Mouse (Mus musculus): ENCODE results near the gene Mtus2.
"Not testable (repeated sequence)": the region's sequence is repeated elsewhere in the genome, so short reads cannot be mapped to it uniquely, and the experiment has no call there.

Mtus2 gene

GRCm38 (mm10) chr5:148283177-148283576 is 326.1 kb downstream of the Mtus2 start:
- DNase-seq (ENCODE audit: low spot score), result no peak

DNA sequence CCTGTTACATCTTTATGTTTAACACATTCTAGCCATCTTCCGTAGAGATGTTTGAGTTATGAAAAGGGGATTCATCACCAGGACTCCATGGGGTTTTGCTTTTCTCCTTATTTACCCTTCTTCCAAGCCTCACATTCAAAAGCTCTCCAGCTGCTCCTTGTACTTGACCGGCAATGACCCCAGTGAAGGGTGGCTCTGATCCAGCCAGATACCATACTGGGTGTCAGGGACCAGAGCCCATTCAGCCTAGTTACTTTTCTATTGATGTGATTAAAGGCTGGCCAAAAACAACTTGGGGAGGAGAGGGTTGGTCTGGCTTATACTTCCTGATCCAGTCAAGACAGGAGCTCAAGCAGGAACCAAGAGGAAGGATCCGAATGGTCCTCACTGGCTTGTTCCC is 326.5 kb downstream of the Mtus2 start:
- no peak for DNase-seq (ENCODE audit: low spot score)

DNA sequence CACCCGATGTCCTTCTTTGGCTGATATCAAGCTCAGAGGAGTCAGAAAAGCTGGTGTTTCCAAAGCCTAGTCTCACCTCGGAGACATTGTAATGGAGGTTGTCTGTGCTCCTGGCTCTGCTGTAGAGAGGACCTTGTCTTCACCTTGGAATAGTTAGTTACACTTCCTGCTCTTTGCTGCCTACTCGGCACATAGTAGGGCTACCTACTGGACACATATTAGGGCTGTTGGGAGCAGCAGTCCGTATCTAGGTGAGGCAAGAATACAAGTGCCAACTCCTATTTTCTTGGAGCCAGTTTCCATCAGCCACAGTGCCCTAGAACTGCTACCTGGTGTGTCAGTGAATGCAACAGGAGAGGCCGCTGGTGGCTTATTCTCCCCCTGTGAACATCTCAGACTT is 330.4 kb downstream of the Mtus2 start:
- no peak for DNase-seq (ENCODE audit: low spot score)

- no peak for DNase-seq (ENCODE audit: low spot score)
Measured at GRCm38 (mm10) chr5:148288804-148289203, 331.7 kb downstream of the Mtus2 start.

DNA sequence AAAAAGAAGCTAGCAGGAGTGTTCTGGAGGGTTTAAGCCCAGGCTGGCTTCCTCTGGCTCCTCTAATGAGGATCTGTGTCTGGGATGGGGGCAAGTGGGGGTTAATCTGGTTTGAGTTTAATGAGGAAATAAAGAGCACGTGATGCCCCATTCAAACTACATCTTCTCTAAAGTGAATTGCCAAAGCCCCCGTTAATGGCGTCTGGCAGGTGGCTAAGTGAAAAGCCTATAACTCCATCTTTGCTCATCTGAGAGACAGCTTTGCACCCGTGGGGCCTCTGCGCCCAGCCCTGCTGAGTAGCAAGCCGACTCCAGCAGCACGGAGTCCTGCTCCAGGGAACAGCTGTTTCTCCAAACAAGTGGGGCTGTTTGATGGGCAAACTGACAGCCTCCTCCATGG is 332.8 kb downstream of the Mtus2 start:
- DNase-seq (ENCODE audit: low spot score), result no peak

DNA sequence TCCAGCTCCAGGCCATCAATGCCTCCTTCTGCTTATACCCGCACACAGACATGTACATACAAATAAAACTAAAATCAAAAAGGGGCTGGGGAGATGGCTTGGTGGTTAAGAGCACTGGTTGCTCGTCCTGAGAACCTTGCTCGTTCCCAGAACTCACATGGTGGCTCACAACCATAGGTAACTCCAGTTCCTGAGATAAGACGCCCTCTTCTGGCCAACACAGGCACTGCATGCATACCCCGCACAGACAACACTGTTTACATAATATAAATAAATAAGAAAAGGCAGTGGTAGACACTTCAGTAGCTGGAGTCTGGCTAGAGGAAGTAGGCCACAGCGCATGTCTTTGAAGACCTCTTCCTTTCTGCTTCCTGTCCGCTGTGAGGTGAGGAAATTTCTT is 335.7 kb downstream of the Mtus2 start:
- no peak for DNase-seq (ENCODE audit: low spot score)

GRCm38 (mm10) chr5:148293346-148293745 is 336.2 kb downstream of the Mtus2 start:
- DNase-seq (ENCODE audit: low spot score), result no peak

GRCm38 (mm10) chr5:148302968-148303367 is 345.8 kb downstream of the Mtus2 start:
- no peak for DNase-seq (ENCODE audit: low spot score)

GRCm38 (mm10) chr5:148304112-148304511 is 347.0 kb downstream of the Mtus2 start:
- DNase-seq (ENCODE audit: low spot score), result no peak

- DNase-seq (ENCODE audit: low spot score), result no peak
Measured at GRCm38 (mm10) chr5:148310790-148311189, 353.7 kb downstream of the Mtus2 start.

DNA sequence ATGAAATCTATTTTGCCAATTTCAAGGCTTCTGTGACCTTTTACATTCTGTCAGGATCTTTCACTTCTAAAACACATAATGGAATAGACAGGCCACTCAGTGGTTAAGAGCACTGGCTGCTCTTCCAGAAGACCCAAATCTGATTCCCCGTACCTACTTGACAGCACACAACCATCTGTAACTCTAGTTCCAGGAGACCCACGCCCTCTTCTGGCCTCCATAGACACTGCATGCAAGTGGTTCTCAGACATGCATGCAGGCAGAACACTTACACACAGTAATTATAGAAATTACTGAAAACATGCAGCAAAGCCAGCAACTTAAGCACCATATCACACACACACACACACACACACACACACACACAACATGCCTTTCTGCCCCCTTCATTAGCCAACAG is 355.3 kb downstream of the Mtus2 start:
- no peak for DNase-seq (ENCODE audit: low spot score)

DNA sequence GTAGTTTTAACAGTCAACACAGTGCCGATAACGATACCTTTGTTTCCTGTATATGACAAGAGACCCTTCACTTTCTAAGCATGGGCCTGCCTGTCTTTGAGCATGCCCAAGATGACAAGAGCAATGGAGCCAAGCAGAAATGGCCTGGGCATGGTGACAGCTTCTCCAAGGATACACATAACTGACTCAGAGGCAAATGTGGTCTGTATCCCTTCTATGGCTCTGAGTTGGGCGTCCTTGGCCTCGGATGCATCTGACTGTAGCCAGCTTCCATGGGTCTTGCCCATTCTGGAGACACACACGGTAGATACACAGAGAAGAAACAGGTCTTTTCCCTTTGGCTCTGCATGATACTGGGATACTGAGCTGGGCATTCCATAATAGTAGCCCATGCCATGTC is 357.8 kb downstream of the Mtus2 start:
- peak; percentile 14 for DNase-seq (ENCODE audit: low spot score)

- no peak for DNase-seq (ENCODE audit: low spot score)
Measured at GRCm38 (mm10) chr5:148325317-148325885, 368.3 kb downstream of the Mtus2 start.

DNA sequence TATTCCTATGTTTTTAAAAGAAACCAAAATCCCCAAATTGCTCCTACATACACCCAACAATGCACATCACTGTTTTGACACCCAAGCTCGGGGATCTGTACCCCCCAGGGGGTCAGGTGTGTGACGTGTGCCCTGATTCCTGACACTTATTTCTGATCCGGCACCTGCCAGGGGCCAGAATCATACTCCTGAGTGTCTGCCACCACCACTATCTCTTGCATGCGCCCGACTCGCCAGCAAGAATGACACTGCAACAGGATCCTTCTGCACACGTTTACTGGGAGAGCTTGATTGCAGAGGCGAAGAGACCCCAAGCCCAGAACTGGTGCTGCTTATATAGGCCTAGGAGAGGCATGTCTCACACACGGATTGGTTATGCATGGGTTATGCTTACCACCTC is 369.2 kb downstream of the Mtus2 start:
- DNase-seq (ENCODE audit: low spot score), result not testable (repeated sequence)

DNA sequence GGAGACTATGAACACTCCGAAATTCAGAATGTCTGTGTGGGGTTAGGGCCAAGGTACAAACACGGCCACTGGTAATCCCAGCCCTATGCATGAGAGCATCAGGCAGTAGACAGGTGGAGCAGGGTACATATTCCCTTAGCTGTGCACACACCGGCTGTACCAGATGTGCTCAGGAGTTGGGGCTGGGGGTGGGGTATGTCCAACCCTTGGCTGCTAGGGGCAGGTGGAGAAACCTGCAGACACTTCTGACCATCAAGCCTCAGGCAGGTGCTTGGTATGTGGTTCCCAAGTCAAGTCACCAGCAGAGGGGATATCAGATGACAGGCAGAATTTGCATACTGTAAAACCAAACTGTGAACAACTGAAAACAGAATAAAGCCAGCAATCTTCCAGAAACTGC is 371.9 kb downstream of the Mtus2 start:
- DNase-seq (ENCODE audit: low spot score), result no peak

- no peak for DNase-seq (ENCODE audit: low spot score)
Measured at GRCm38 (mm10) chr5:148331229-148331776, 374.2 kb downstream of the Mtus2 start.

GRCm38 (mm10) chr5:148331926-148332621 is 375.0 kb downstream of the Mtus2 start:
- no peak for DNase-seq (ENCODE audit: low spot score)

GRCm38 (mm10) chr5:148332622-148332974 is 375.5 kb downstream of the Mtus2 start:
- DNase-seq (ENCODE audit: low spot score), result peak; percentile 32

- no peak for DNase-seq (ENCODE audit: low spot score)
Measured at GRCm38 (mm10) chr5:148339126-148339525, 382.0 kb downstream of the Mtus2 start.

- DNase-seq (ENCODE audit: low spot score), result no peak
Measured at GRCm38 (mm10) chr5:148342061-148342741, 385.1 kb downstream of the Mtus2 start.

- no peak for DNase-seq (ENCODE audit: low spot score)
Measured at GRCm38 (mm10) chr5:148344374-148344773, 387.3 kb downstream of the Mtus2 start.

DNA sequence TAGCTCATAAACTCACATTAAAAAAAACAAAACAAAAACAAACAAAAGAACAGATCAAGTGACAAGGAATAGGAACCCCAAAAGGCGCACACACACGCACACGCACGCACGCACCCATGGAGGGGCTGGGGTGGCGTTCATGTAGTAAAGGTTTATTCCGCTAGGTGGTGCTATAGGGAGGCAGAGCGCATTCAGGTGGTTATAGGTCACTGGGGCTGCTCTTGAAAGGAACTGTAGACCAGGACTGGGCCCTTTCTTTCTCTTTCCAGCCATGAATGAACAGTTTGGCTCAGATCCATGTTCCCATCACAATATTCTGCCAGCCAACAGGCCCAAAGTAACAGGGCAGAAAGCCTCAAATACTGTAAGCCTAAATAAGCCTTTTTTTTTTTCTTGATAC is 389.4 kb downstream of the Mtus2 start:
- DNase-seq (ENCODE audit: low spot score), result no peak

DNA sequence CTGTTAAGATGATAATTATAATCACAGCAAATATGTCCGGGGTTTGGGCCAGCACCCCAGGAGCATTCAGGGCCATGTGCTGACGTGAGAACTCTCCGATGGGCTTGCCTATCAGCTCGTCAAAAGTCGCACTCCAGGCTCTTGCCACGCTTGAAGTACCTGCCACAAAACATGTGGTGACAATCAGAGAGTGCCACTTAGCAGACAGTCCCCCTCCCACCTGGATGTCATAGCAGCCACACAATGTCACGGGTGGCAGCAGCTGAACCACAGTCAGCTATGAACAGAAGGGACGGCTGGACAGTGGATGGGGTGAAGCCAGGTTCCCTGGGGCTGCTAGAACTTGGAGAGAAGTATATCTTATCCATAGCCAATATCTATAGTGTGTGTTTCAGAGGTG is 391.0 kb downstream of the Mtus2 start:
- DNase-seq (ENCODE audit: low spot score), result no peak

Data from ovary, adult 18-20 months (tissue).